Mouse (Mus musculus) lung, adult 2 months (tissue): Measurements from ENCODE around the gene Rnf39.

Source experiments
- CTCF ChIP-seq: fragments of 200-500 bp; IDR thresholded peaks from 2 replicates; pipeline ENCODE4 v1.5.1; 2011; ENCODE audit warnings: mild to moderate bottlenecking, low read length, control low read depth; ENCODE audit not compliant: insufficient read depth
- POLR2A ChIP-seq: fragments of 200-500 bp; IDR thresholded peaks from 2 replicates; pipeline ENCODE4 v1.6.1; 2011; ENCODE audit warnings: low read depth, mild to moderate bottlenecking, control low read depth, low read length, borderline replicate concordance; ENCODE audit errors: extremely low read depth

DNA sequence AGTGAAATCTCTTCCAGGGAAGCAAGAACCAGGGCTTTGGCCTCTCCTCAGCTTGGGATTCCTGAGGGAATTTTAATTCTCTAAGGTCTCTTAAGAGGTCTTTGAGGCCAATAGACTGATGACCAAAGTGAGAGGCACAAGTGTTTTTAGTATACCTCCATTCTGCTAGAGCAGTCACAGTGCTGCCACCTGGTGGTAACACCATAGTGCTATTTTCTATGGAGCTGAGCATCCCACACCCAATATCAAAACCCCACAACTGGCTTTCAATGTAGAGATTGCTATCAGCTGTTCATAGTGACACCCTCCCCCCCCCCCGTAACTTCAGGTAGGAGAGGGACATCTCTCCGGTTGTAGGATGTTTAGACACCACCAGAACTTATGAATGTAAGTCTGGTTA is 28.6 kb upstream of the Rnf39 start:
- peak; percentile 49; the same call in 1 of the 2 replicates for TF ChIP-seq CTCF
- no peak for TF ChIP-seq POLR2A
